28 mouse cellular contexts compared by ENCODE assay signal in genomic region chr6:120879046-120879445, GRCm38 (mm10). TPM values are rescaled to one million over a fixed set of nuclear protein-coding genes. Genes with fewer than 3 reads are reported as not detected.
A peak's percentile ranks its signal among the peaks of the same experiment; 100 is the strongest.
DNase-seq lines count a peak whose midpoint lies in the region; ATAC-seq and TF ChIP-seq lines count a peak whose summit lies in the region.
"Had no signal": no experiment of that assay in that cellular context is flagged by ENCODE, and none has a peak within 500 bp of the region (broad histone marks: within the 10 kb centered on the region; RNA-seq: fewer than 3 reads in every experiment).

No protein-coding gene starts in this region.

- no peak overlapping the region for H3K4me3 ChIP-seq in heart, embryonic 15.5 days
- H3K4me3 ChIP-seq in heart, embryonic 11.5 days (ENCODE audit: low read depth, low read length), result no peak overlapping the region
- no peak overlapping the region for H3K4me3 ChIP-seq in heart, postnatal 0 days (ENCODE audit: low read depth, low read length)
- no peak overlapping the region for H3K4me3 ChIP-seq in heart, embryonic 10.5 days
- H3K4me3 ChIP-seq: embryonic facial prominence, embryonic 13.5 days; embryonic facial prominence, embryonic 15.5 days; erythroblast, embryonic 14.5 days; forebrain, embryonic 10.5 days; forebrain, embryonic 12.5 days had no signal

- peak; percentile 29 to 56 for DNase-seq in heart, adult 18-20 months
- no peak for DNase-seq in heart, postnatal 25 days (ENCODE audit: low spot score)
- peak; percentile 63 for DNase-seq in heart, postnatal 0 days (ENCODE audit: low spot score)
- DNase-seq in heart, embryonic 10.5 days (ENCODE audit: low spot score), result no peak
- peak; percentile 22 for DNase-seq in NIH3T3 (ENCODE audit: low read depth)
- DNase-seq in layer of hippocampus, postnatal 36 days, result no peak
- DNase-seq: adrenal gland, adult 2 months; adrenal gland, postnatal 10 days; adrenal gland, postnatal 25 days; B cell, adult 2 months; cerebellum, adult 11 months; cerebellum, adult 18-20 months; cerebellum, adult 8-10 months; cerebellum, adult 9-11 months; cerebellum, postnatal 14 days; cerebellum, postnatal 36 days; embryo, embryonic 11 days had no signal

- H3K36me3 ChIP-seq in heart, embryonic 15.5 days, result peaks cover 37% of the 10 kb centered on the region
- peaks cover 21% of the 10 kb centered on the region for H3K36me3 ChIP-seq in heart, embryonic 11.5 days (ENCODE audit: control insufficient read depth, insufficient read depth, low read length)
- peaks cover 57% of the 10 kb centered on the region for H3K36me3 ChIP-seq in heart, postnatal 0 days (replicated peaks; ENCODE audit: control insufficient read depth, insufficient read depth, low read length)
- peaks cover 66% of the 10 kb centered on the region for H3K36me3 ChIP-seq in heart, embryonic 10.5 days

- H3K27ac ChIP-seq in heart, embryonic 15.5 days, result 0 out of 2 replicates have a peak overlapping the region, but pooled peaks have one; percentile 12
- H3K27ac ChIP-seq in heart, embryonic 11.5 days (ENCODE audit: low read depth, low read length), result no peak overlapping the region
- no peak overlapping the region for H3K27ac ChIP-seq in heart, postnatal 0 days (ENCODE audit: low read depth)
- H3K27ac ChIP-seq in heart, embryonic 10.5 days, result no peak overlapping the region
- H3K27ac ChIP-seq: embryonic facial prominence, embryonic 13.5 days; embryonic facial prominence, embryonic 15.5 days; forebrain, embryonic 10.5 days; forebrain, embryonic 12.5 days had no signal

- no peak overlapping the region for H3K9ac ChIP-seq in heart, embryonic 15.5 days
- H3K9ac ChIP-seq in heart, embryonic 11.5 days (ENCODE audit: low read depth, low read length), result no peak overlapping the region
- H3K9ac ChIP-seq in heart, postnatal 0 days (replicated peaks; ENCODE audit: low read depth, low read length), result no peak overlapping the region
- H3K9ac ChIP-seq: embryonic facial prominence, embryonic 13.5 days; embryonic facial prominence, embryonic 15.5 days; forebrain, embryonic 12.5 days had no signal

- no peak for TF ChIP-seq CTCF in heart, postnatal 0 days (IDR thresholded peaks at IDR 0.05; ENCODE audit: low read depth)

- peaks cover 20% of the 10 kb centered on the region for H3K4me1 ChIP-seq in heart, embryonic 15.5 days (replicated peaks)
- peaks cover 4% of the 10 kb centered on the region; the same call in 1 of the 2 replicates for H3K4me1 ChIP-seq in heart, embryonic 11.5 days (ENCODE audit: control insufficient read depth, insufficient read depth, low read length)
- 0 out of 2 replicates have a peak, but pooled peaks cover 15% of the 10 kb centered on the region for H3K4me1 ChIP-seq in heart, postnatal 0 days (ENCODE audit: control insufficient read depth, insufficient read depth)
- peaks cover 6% of the 10 kb centered on the region; the same call in 1 of the 2 replicates for H3K4me1 ChIP-seq in heart, embryonic 10.5 days
- H3K4me1 ChIP-seq: embryonic facial prominence, embryonic 13.5 days; embryonic facial prominence, embryonic 15.5 days; forebrain, embryonic 10.5 days; forebrain, embryonic 12.5 days had no signal

- no peak for TF ChIP-seq EP300 in heart, postnatal 0 days (IDR thresholded peaks at IDR 0.05; ENCODE audit: low read depth)

- H3K9me3 ChIP-seq in heart, embryonic 15.5 days (replicated peaks), result no peaks in the 10 kb centered on the region
- H3K9me3 ChIP-seq in heart, embryonic 11.5 days (replicated peaks; ENCODE audit: control insufficient read depth, low read length), result no peaks in the 10 kb centered on the region
- no peaks in the 10 kb centered on the region for H3K9me3 ChIP-seq in heart, postnatal 0 days (replicated peaks; ENCODE audit: control insufficient read depth, low read length)
- no peaks in the 10 kb centered on the region for H3K9me3 ChIP-seq in heart, embryonic 10.5 days
- H3K9me3 ChIP-seq: embryonic facial prominence, embryonic 13.5 days; embryonic facial prominence, embryonic 15.5 days; forebrain, embryonic 10.5 days; G1E had no signal

- H3K4me2 ChIP-seq in heart, embryonic 15.5 days, result no peak overlapping the region
- H3K4me2 ChIP-seq in heart, embryonic 11.5 days, result no peak overlapping the region
- no peak overlapping the region for H3K4me2 ChIP-seq in heart, postnatal 0 days (ENCODE audit: low read depth, low read length)
- H3K4me2 ChIP-seq: embryonic facial prominence, embryonic 13.5 days; embryonic facial prominence, embryonic 15.5 days; forebrain, embryonic 12.5 days had no signal

- no peaks in the 10 kb centered on the region for H3K27me3 ChIP-seq in heart, embryonic 15.5 days
- no peaks in the 10 kb centered on the region for H3K27me3 ChIP-seq in heart, embryonic 11.5 days (ENCODE audit: control insufficient read depth, insufficient read depth, low read length)
- no peaks in the 10 kb centered on the region for H3K27me3 ChIP-seq in heart, postnatal 0 days (ENCODE audit: control insufficient read depth, insufficient read depth, low read length)
- H3K27me3 ChIP-seq in heart, embryonic 10.5 days (ENCODE audit: insufficient read depth, poor library complexity, severe bottlenecking), result no peaks in the 10 kb centered on the region
- H3K27me3 ChIP-seq: CH12.LX; embryonic facial prominence, embryonic 13.5 days; embryonic facial prominence, embryonic 15.5 days; forebrain, embryonic 12.5 days had no signal

- intact Hi-C loops in heart, postnatal 25 days (cut with DNase I), result no loop called here

- peak; percentile 67 for ATAC-seq in heart, embryonic 15.5 days (replicated peaks; ENCODE audit: insufficient number of reproducible peaks, insufficient read depth, low FRiP score, low read depth)
- no peak for ATAC-seq in heart, embryonic 11.5 days (replicated peaks; ENCODE audit: insufficient number of reproducible peaks, low FRiP score, low TSS enrichment)
- peak; percentile 49 for ATAC-seq in heart, postnatal 0 days (ENCODE audit: insufficient read depth, low read depth)
- ATAC-seq: CD4-positive, CD25-positive, alpha-beta regulatory T cell, adult 4 months; forebrain, embryonic 14.5 days had no signal

- WGBS in heart, embryonic 15.5 days, result 37% methylated on average over 5 of the region's 5 CpGs
- WGBS in heart, embryonic 11.5 days (ENCODE audit: insufficient replicate concordance), result 53% methylated on average over 5 of the region's 5 CpGs
- 35% methylated on average over 5 of the region's 5 CpGs for WGBS in heart, postnatal 0 days
- 62% methylated on average over 5 of the region's 5 CpGs for WGBS in heart, embryonic 10.5 days

RNA-seq across cellular contexts. Expression of gene Bid, which starts 37.6 kb away (rescaled TPM):
- 1 to 10 TPM in 1 of 2 experiments, under 1 TPM in 1; 0.97 to 1.3 TPM for total RNA-seq in heart, adult 18-20 months (2021)
- total RNA-seq in heart, postnatal 25 days (2021), result 1 to 10 TPM in 1 of 2 experiments, under 1 TPM in 1; 0.89 to 1.2 TPM
- polyA plus RNA-seq in heart, embryonic 15.5 days (2015; fragmentation: Nextera tagmentation; extraction: Ambion mirVana), result 5.6 and 11.9 TPM in 2 replicates
- polyA plus RNA-seq in heart, embryonic 11.5 days (2014; fragmentation: Nextera tagmentation; extraction: Ambion mirVana), result 10.2 and 12.2 TPM in 2 replicates
- total RNA-seq in heart, postnatal 0 days (2014; rRNA removed; ENCODE audit: low replicate concordance), result 3.3 and 5.1 TPM in 2 replicates
- 2.6 and 3.6 TPM in 2 replicates for polyA plus RNA-seq in heart, postnatal 0 days (2015; fragmentation: Nextera tagmentation; extraction: Ambion mirVana)
- 12.7 and 16.5 TPM in 2 replicates for polyA plus RNA-seq in heart, embryonic 10.5 days (2016; fragmentation: Nextera tagmentation; extraction: Ambion mirVana)
- total RNA-seq in layer of hippocampus, postnatal 36 days (2021), result 10 to 100 TPM; 15.6 to 18.7 TPM

RNA-seq across cellular contexts. Expression of gene Bcl2l13, which starts 43.0 kb away (rescaled TPM):
- 10 to 100 TPM; 78.0 to 86.7 TPM for total RNA-seq in heart, adult 18-20 months (2021)
- 10 to 100 TPM; 77.0 to 87.7 TPM for total RNA-seq in heart, postnatal 25 days (2021)
- 25.9 and 29.5 TPM in 2 replicates for polyA plus RNA-seq in heart, embryonic 15.5 days (2015; fragmentation: Nextera tagmentation; extraction: Ambion mirVana)
- 26.5 and 33.8 TPM in 2 replicates for polyA plus RNA-seq in heart, embryonic 11.5 days (2014; fragmentation: Nextera tagmentation; extraction: Ambion mirVana)
- total RNA-seq in heart, postnatal 0 days (2014; rRNA removed; ENCODE audit: low replicate concordance), result 30.9 and 75.4 TPM in 2 replicates
- polyA plus RNA-seq in heart, postnatal 0 days (2015; fragmentation: Nextera tagmentation; extraction: Ambion mirVana), result 29.4 and 32.4 TPM in 2 replicates
- 30.9 and 36.8 TPM in 2 replicates for polyA plus RNA-seq in heart, embryonic 10.5 days (2016; fragmentation: Nextera tagmentation; extraction: Ambion mirVana)
- 10 to 100 TPM; 36.7 to 38.2 TPM for total RNA-seq in layer of hippocampus, postnatal 36 days (2021)

RNA-seq across cellular contexts. Expression of gene Atp6v1e1, which starts 56.5 kb away (rescaled TPM):
- 100 to 1,000 TPM; 168 to 174 TPM for total RNA-seq in heart, adult 18-20 months (2021)
- total RNA-seq in heart, postnatal 25 days (2021), result 100 to 1,000 TPM; 136 to 153 TPM
- 118 and 130 TPM in 2 replicates for polyA plus RNA-seq in heart, embryonic 15.5 days (2015; fragmentation: Nextera tagmentation; extraction: Ambion mirVana)
- 153 and 155 TPM in 2 replicates for polyA plus RNA-seq in heart, embryonic 11.5 days (2014; fragmentation: Nextera tagmentation; extraction: Ambion mirVana)
- 126 and 129 TPM in 2 replicates for total RNA-seq in heart, postnatal 0 days (2014; rRNA removed; ENCODE audit: low replicate concordance)
- 172 and 173 TPM in 2 replicates for polyA plus RNA-seq in heart, postnatal 0 days (2015; fragmentation: Nextera tagmentation; extraction: Ambion mirVana)
- 135 and 144 TPM in 2 replicates for polyA plus RNA-seq in heart, embryonic 10.5 days (2016; fragmentation: Nextera tagmentation; extraction: Ambion mirVana)
- total RNA-seq in layer of hippocampus, postnatal 36 days (2021), result 100 to 1,000 TPM; 455 to 500 TPM

Comparison
In these comparisons a context has a peak if more than half of its experiments do, and no peak if none do; other contexts are left out.
1. DNase-seq: peak in heart, adult 18-20 months (2 of 2), heart, postnatal 0 days (single experiment) and NIH3T3 (single experiment); none in heart, postnatal 25 days (single experiment), heart, embryonic 10.5 days (single experiment) and layer of hippocampus, postnatal 36 days (0 of 2).